14 mouse cellular contexts compared by ENCODE assay signal in genomic region chr5:141889766-141890165, GRCm38 (mm10).
A peak's percentile ranks its signal among the peaks of the same experiment; 100 is the strongest.
DNase-seq lines count a peak whose midpoint lies in the region; ATAC-seq and TF ChIP-seq lines count a peak whose summit lies in the region.
"Had no signal": no experiment of that assay in that cellular context is flagged by ENCODE, and none has a peak within 500 bp of the region (broad histone marks: within the 10 kb centered on the region; RNA-seq: fewer than 3 reads in every experiment).

No protein-coding gene starts in this region.

- H3K27ac ChIP-seq in forebrain, embryonic 12.5 days: no peak overlapping the region
- H3K27ac ChIP-seq in forebrain, postnatal 0 days (ENCODE audit: low read depth, low read length): no peak overlapping the region
- H3K27ac ChIP-seq in heart, embryonic 11.5 days (ENCODE audit: low read depth, low read length): no peak overlapping the region
- no peak overlapping the region for H3K27ac ChIP-seq in midbrain, postnatal 0 days (ENCODE audit: low read depth, low read length)
- H3K27ac ChIP-seq: liver, embryonic 13.5 days had no signal

- H3K9me3 ChIP-seq in forebrain, embryonic 12.5 days: no peaks in the 10 kb centered on the region
- no peaks in the 10 kb centered on the region for H3K9me3 ChIP-seq in forebrain, postnatal 0 days (ENCODE audit: low read length)
- no peaks in the 10 kb centered on the region for H3K9me3 ChIP-seq in heart, embryonic 11.5 days (replicated peaks; ENCODE audit: control insufficient read depth, low read length)
- H3K9me3 ChIP-seq in midbrain, postnatal 0 days (ENCODE audit: low read length): no peaks in the 10 kb centered on the region
- H3K9me3 ChIP-seq: liver, embryonic 13.5 days had no signal

- no peak for ATAC-seq in forebrain, embryonic 12.5 days (ENCODE audit: low FRiP score)
- no peak for ATAC-seq in forebrain, postnatal 0 days
- no peak for ATAC-seq in heart, embryonic 11.5 days (replicated peaks; ENCODE audit: insufficient number of reproducible peaks, low FRiP score, low TSS enrichment)
- ATAC-seq in midbrain, postnatal 0 days (ENCODE audit: low FRiP score): no peak
- ATAC-seq: intestine, embryonic 16.5 days had no signal

- no peak overlapping the region for H3K9ac ChIP-seq in forebrain, embryonic 12.5 days
- H3K9ac ChIP-seq in forebrain, postnatal 0 days: no peak overlapping the region
- H3K9ac ChIP-seq in heart, embryonic 11.5 days (ENCODE audit: low read depth, low read length): no peak overlapping the region
- no peak overlapping the region for H3K9ac ChIP-seq in midbrain, postnatal 0 days (replicated peaks; ENCODE audit: low read length, poor library complexity, severe bottlenecking)
- H3K9ac ChIP-seq: liver, embryonic 13.5 days had no signal

- no peak for DNase-seq in forebrain, postnatal 0 days
- DNase-seq in heart, postnatal 4 days: peak; percentile 15
- DNase-seq in lung, postnatal 10 days: peak; percentile 15
- DNase-seq in lung, adult 18-20 months: no peak
- DNase-seq in midbrain, postnatal 0 days (ENCODE audit: low spot score): peak; percentile 10
- no peak for DNase-seq in testis, postnatal 14 days (ENCODE audit: low spot score)
- DNase-seq: cerebellum, adult 8-10 months; heart, adult 11 months; kidney, postnatal 25 days; liver, embryonic 13.5 days had no signal

- TF ChIP-seq CTCF in forebrain, postnatal 0 days (IDR thresholded peaks at IDR 0.05; ENCODE audit: low read depth): no peak
- TF ChIP-seq CTCF in midbrain, postnatal 0 days (IDR thresholded peaks at IDR 0.05): no peak

- H3K4me2 ChIP-seq in forebrain, embryonic 12.5 days: peak overlapping the region; percentile 13
- H3K4me2 ChIP-seq in forebrain, postnatal 0 days (ENCODE audit: low read depth): no peak overlapping the region
- H3K4me2 ChIP-seq in heart, embryonic 11.5 days: no peak overlapping the region
- H3K4me2 ChIP-seq in midbrain, postnatal 0 days (ENCODE audit: low read depth, low read length, poor library complexity, severe bottlenecking): no peak overlapping the region
- H3K4me2 ChIP-seq: liver, embryonic 13.5 days had no signal

- no peak overlapping the region for H3K4me3 ChIP-seq in forebrain, embryonic 12.5 days (replicated peaks)
- no peak overlapping the region for H3K4me3 ChIP-seq in forebrain, postnatal 0 days (ENCODE audit: low read depth, low read length)
- no peak overlapping the region for H3K4me3 ChIP-seq in heart, embryonic 11.5 days (ENCODE audit: low read depth, low read length)
- no peak overlapping the region for H3K4me3 ChIP-seq in midbrain, postnatal 0 days (ENCODE audit: low read depth, low read length)
- H3K4me3 ChIP-seq: liver, embryonic 13.5 days; megakaryocyte, embryonic 14.5 days had no signal

- H3K36me3 ChIP-seq in forebrain, embryonic 12.5 days (replicated peaks): no peaks in the 10 kb centered on the region
- no peaks in the 10 kb centered on the region for H3K36me3 ChIP-seq in forebrain, postnatal 0 days (ENCODE audit: insufficient read depth)
- no peaks in the 10 kb centered on the region for H3K36me3 ChIP-seq in heart, embryonic 11.5 days (ENCODE audit: control insufficient read depth, insufficient read depth, low read length)
- no peaks in the 10 kb centered on the region for H3K36me3 ChIP-seq in midbrain, postnatal 0 days (ENCODE audit: insufficient read depth, low read length)
- H3K36me3 ChIP-seq: liver, embryonic 13.5 days had no signal

- 32% methylated on average over 9 of the region's 9 CpGs for WGBS in forebrain, embryonic 12.5 days
- WGBS in forebrain, postnatal 0 days: 18% methylated on average over 9 of the region's 9 CpGs
- WGBS in heart, embryonic 11.5 days (ENCODE audit: insufficient replicate concordance): 33% methylated on average over 9 of the region's 9 CpGs
- 20% methylated on average over 9 of the region's 9 CpGs for WGBS in midbrain, postnatal 0 days

- H3K4me1 ChIP-seq in forebrain, embryonic 12.5 days: peaks cover 31% of the 10 kb centered on the region
- H3K4me1 ChIP-seq in forebrain, postnatal 0 days (ENCODE audit: insufficient read depth): no peaks in the 10 kb centered on the region
- peaks cover 4% of the 10 kb centered on the region; the same call in 1 of the 2 replicates for H3K4me1 ChIP-seq in heart, embryonic 11.5 days (ENCODE audit: control insufficient read depth, insufficient read depth, low read length)
- H3K4me1 ChIP-seq in midbrain, postnatal 0 days (ENCODE audit: insufficient read depth, low read length): peaks cover 7% of the 10 kb centered on the region
- H3K4me1 ChIP-seq: liver, embryonic 13.5 days; megakaryocyte, embryonic 14.5 days had no signal

- peaks cover 4% of the 10 kb centered on the region; the same call in 1 of the 2 replicates for H3K27me3 ChIP-seq in forebrain, embryonic 12.5 days
- no peaks in the 10 kb centered on the region for H3K27me3 ChIP-seq in forebrain, postnatal 0 days (ENCODE audit: insufficient read depth, low read length)
- H3K27me3 ChIP-seq in heart, embryonic 11.5 days (ENCODE audit: control insufficient read depth, insufficient read depth, low read length): no peaks in the 10 kb centered on the region
- H3K27me3 ChIP-seq in midbrain, postnatal 0 days (ENCODE audit: insufficient read depth, low read length): no peaks in the 10 kb centered on the region
- H3K27me3 ChIP-seq: liver, embryonic 13.5 days; megakaryocyte, embryonic 14.5 days had no signal

Comparison
In these comparisons a context has a peak if more than half of its experiments do, and no peak if none do; other contexts are left out.
1. DNase-seq: peak in heart, postnatal 4 days (single experiment), lung, postnatal 10 days (single experiment) and midbrain, postnatal 0 days (single experiment); none in forebrain, postnatal 0 days (single experiment), lung, adult 18-20 months (0 of 2) and testis, postnatal 14 days (single experiment).